Mouse (Mus musculus) limb, embryonic 13.5 days (tissue): ENCODE measurements at regions not wholly inside any gene's neighbourhood (a gene's known extent, or its start where the extent isn't known, plus 50 kb on each side); places are given as distances from the start of the nearest gene placed in this dataset.

ENCODE experiments used
- ATAC-seq: fragments of 200-750 bp; cut with Nextera tagmentation; 2 replicates; pipeline ENCODE4 v1.8.0; 2017; ENCODE audit warnings: low read depth, moderate number of reproducible peaks, moderate TSS enrichment; ENCODE audit not compliant: low FRiP score
- H3K27ac ChIP-seq: fragments of 300-500 bp; sonication (generic); 2 replicates; pipeline ENCODE4 v1.5.1; 2015; ENCODE audit warnings: inconsistent platforms, mild to moderate bottlenecking, moderate library complexity
- H3K27me3 ChIP-seq: fragments of 300-500 bp; sonication (generic); 2 replicates; pipeline ENCODE4 v1.6.1; 2015; ENCODE audit warnings: mild to moderate bottlenecking, inconsistent platforms
- H3K36me3 ChIP-seq: fragments of 300-500 bp; sonication (generic); 2 replicates; pipeline ENCODE4 v1.6.1; 2015; ENCODE audit warnings: inconsistent platforms, mild to moderate bottlenecking, moderate library complexity
- H3K4me1 ChIP-seq: fragments of 300-500 bp; sonication (generic); 2 replicates; pipeline ENCODE4 v1.6.1; 2015; ENCODE audit warnings: inconsistent platforms
- H3K4me2 ChIP-seq: fragments of 300-500 bp; sonication (generic); replicated peaks from 2 replicates; pipeline ENCODE4 v1.6.1; 2015; ENCODE audit warnings: inconsistent platforms, mild to moderate bottlenecking, moderate library complexity
- H3K4me3 ChIP-seq: fragments of 300-500 bp; sonication (generic); 2 replicates; pipeline ENCODE4 v1.5.1; 2015; ENCODE audit warnings: moderate library complexity, mild to moderate bottlenecking, inconsistent platforms
- H3K9ac ChIP-seq: fragments of 300-500 bp; sonication (generic); 2 replicates; pipeline ENCODE4 v1.6.1; 2015; ENCODE audit warnings: mild to moderate bottlenecking, inconsistent platforms
- H3K9me3 ChIP-seq: fragments of 300-500 bp; sonication (generic); 2 replicates; pipeline ENCODE4 v1.6.1; 2016; ENCODE audit warnings: inconsistent platforms
- WGBS: fragments of 180-500 bp; shearing (Covaris S2); methylation state at CpG from one replicate; pipeline ENCODE4 v1.1.7; 2015; 5-methylcytosine and 5-hydroxymethylcytosine counted together

DNA sequence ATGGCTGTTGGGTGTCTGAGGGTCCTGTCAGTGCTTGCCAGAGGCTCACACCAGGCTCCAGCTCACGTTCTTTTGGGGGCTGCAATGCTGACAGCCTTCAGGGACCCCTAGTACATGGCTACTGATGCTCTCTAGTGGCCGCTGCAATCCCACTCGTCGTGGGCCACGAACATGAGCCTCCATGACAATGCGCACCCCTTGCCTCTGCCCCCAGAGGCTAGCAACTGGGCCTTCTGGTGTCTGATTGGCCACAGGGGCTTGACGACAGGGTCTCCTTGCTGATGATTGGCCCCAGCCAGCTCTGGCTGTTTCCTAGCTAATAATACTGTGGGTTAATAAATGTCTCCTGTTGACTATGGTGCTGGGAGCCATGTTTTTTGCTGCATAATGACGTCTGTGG lies 61.1 kb downstream of the Rtl1 start:
- WGBS = 80% methylated on average over 8 of the region's 8 CpGs
- peaks cover 50% of the 10 kb centered on the region for H3K9me3 ChIP-seq
- no peak overlapping the region for H3K9ac ChIP-seq
- no peak for ATAC-seq
- peak overlapping the region; percentile 48; the same call in 1 of the 2 replicates for H3K27ac ChIP-seq
- no peaks in the 10 kb centered on the region for H3K27me3 ChIP-seq
- H3K4me2 ChIP-seq = 0 out of 2 replicates have a peak overlapping the region, but pooled peaks have one; percentile 58
- H3K4me1 ChIP-seq = peaks cover 18% of the 10 kb centered on the region
- H3K4me3 ChIP-seq = no peak overlapping the region
- H3K36me3 ChIP-seq = peaks cover 9% of the 10 kb centered on the region; the same call in 1 of the 2 replicates

- H3K9ac ChIP-seq = no peak overlapping the region
- 66% methylated on average over 3 of the region's 3 CpGs for WGBS
- peaks cover 18% of the 10 kb centered on the region for H3K4me1 ChIP-seq
- peak overlapping the region; percentile 48; the same call in 1 of the 2 replicates for H3K27ac ChIP-seq
- peaks cover 8% of the 10 kb centered on the region; the same call in 1 of the 2 replicates for H3K36me3 ChIP-seq
- H3K9me3 ChIP-seq = peaks cover 50% of the 10 kb centered on the region
- ATAC-seq = no peak
- H3K27me3 ChIP-seq = no peaks in the 10 kb centered on the region
- no peak overlapping the region for H3K4me2 ChIP-seq
- H3K4me3 ChIP-seq = no peak overlapping the region
These were observed 61.5 kb downstream of the Rtl1 start for GRCm38 (mm10) chr12:109538641-109539040.

DNA sequence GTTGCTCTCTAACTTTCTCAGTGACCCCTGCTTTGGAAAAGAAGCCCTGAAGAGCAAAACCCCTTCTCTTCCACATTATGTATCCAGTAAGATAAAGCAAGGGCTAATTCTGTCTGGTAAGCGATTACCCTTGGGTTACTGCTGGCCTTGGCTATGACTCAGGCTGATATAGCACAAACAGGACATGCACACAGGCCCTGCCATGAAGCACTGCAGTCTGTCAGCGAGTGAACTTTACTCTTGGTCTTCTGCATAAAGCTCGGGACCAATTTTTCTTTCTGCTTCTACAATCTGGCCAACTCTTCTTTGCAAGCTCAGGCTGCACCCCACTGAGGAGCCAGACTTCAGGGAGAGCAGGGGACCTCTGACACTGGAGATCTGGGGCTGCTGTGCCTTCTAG lies 63.6 kb downstream of the Rtl1 start:
- ATAC-seq = no peak
- Histone ChIP-seq H3K9ac (no peak overlapping the region), H3K36me3 (0 out of 2 replicates have a peak, but pooled peaks cover 7% of the 10 kb centered on the region), H3K27me3 (no peaks in the 10 kb centered on the region), H3K9me3 (peaks cover 34% of the 10 kb centered on the region), H3K4me2 (no peak overlapping the region), H3K27ac (peak overlapping the region; percentile 44; the same call in 1 of the 2 replicates), H3K4me3 (no peak overlapping the region), H3K4me1 (peaks cover 31% of the 10 kb centered on the region)
- WGBS = 89% methylated on average over 3 of the region's 3 CpGs

GRCm38 (mm10) chr12:109532392-109532791 lies 67.7 kb downstream of the Rtl1 start:
- WGBS = 32% methylated on average over 8 of the region's 8 CpGs
- Histone ChIP-seq H3K27me3 (no peaks in the 10 kb centered on the region), H3K27ac (peak overlapping the region; percentile 70; the same call in 1 of the 2 replicates), H3K9me3 (peaks cover 38% of the 10 kb centered on the region), H3K4me2 (no peak overlapping the region), H3K36me3 (no peaks in the 10 kb centered on the region), H3K9ac (no peak overlapping the region), H3K4me3 (no peak overlapping the region), H3K4me1 (peaks cover 33% of the 10 kb centered on the region)
- ATAC-seq = peak; percentile 28; the same call in 1 of the 2 replicates

- Histone ChIP-seq H3K36me3 (no peaks in the 10 kb centered on the region), H3K4me1 (peaks cover 33% of the 10 kb centered on the region), H3K4me3 (no peak overlapping the region), H3K9me3 (peaks cover 47% of the 10 kb centered on the region), H3K27me3 (no peaks in the 10 kb centered on the region), H3K27ac (peak overlapping the region; percentile 70; the same call in 1 of the 2 replicates), H3K9ac (no peak overlapping the region), H3K4me2 (no peak overlapping the region)
- ATAC-seq = no peak
- WGBS = 70% methylated on average over 8 of the region's 8 CpGs
These were observed 68.6 kb downstream of the Rtl1 start for GRCm38 (mm10) chr12:109531347-109532023.

DNA sequence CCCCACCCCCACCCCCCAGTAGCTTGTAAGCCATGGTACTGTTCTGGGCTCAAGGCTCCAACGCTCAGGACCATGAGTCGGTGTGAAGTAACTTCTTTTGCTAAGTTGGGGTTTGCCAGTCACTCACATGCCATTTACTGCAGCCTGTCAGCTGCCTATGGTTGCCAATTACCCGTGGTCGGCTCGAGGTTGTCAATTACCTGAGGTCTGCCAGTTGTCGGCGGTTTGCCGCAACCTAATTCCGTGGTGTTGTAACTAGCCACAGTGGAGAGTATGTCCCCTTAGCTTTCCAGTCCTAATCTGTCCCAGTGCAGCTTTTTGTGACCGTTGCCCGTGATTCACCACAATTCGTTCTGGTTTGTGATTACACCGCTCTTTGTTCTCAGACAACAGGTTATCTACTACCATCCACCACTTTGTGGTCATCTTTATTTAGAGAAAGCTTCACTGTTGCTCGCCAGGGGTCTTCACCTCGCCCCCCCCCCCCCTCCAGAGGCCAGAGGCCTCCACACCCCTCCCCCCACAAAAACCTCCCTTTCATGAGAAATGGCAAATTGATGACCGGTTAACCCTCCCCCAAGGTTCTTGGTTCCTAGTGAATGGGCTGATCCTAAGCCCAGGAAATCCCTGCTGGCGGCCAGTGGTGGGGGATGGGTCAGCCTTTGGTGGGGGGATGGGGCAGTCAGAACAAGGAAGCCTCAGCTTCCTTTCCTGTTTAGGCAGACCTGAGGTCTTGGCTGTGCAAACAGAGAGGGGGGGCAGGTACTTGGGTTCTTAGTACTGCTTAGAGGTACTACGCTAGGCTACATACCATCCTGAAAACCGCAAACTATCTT lies 69.7 kb downstream of the Rtl1 start:
- no peak overlapping the region for H3K27ac ChIP-seq
- no peak overlapping the region for H3K4me3 ChIP-seq
- 52% methylated on average over 19 of the region's 19 CpGs for WGBS
- H3K9ac ChIP-seq = no peak overlapping the region
- H3K27me3 ChIP-seq = no peaks in the 10 kb centered on the region
- H3K36me3 ChIP-seq = no peaks in the 10 kb centered on the region
- peaks cover 27% of the 10 kb centered on the region for H3K4me1 ChIP-seq
- no peak for ATAC-seq
- no peak overlapping the region for H3K4me2 ChIP-seq
- H3K9me3 ChIP-seq = peaks cover 58% of the 10 kb centered on the region

GRCm38 (mm10) chr12:109529501-109529900 lies 70.6 kb downstream of the Rtl1 start:
- H3K27ac ChIP-seq = no peak overlapping the region
- no peak for ATAC-seq
- no peak overlapping the region for H3K9ac ChIP-seq
- no peak overlapping the region for H3K4me2 ChIP-seq
- WGBS = 61% methylated on average over 6 of the region's 6 CpGs
- peaks cover 58% of the 10 kb centered on the region for H3K9me3 ChIP-seq
- no peaks in the 10 kb centered on the region for H3K27me3 ChIP-seq
- no peaks in the 10 kb centered on the region for H3K36me3 ChIP-seq
- no peak overlapping the region for H3K4me3 ChIP-seq
- peaks cover 19% of the 10 kb centered on the region for H3K4me1 ChIP-seq

- H3K36me3 ChIP-seq = no peaks in the 10 kb centered on the region
- ATAC-seq = no peak
- no peak overlapping the region for H3K9ac ChIP-seq
- 62% methylated on average over 5 of the region's 5 CpGs for WGBS
- no peaks in the 10 kb centered on the region for H3K27me3 ChIP-seq
- peak overlapping the region; percentile 60 for H3K4me2 ChIP-seq
- peaks cover 22% of the 10 kb centered on the region for H3K4me1 ChIP-seq
- H3K4me3 ChIP-seq = no peak overlapping the region
- H3K9me3 ChIP-seq = peaks cover 58% of the 10 kb centered on the region
- H3K27ac ChIP-seq = no peak overlapping the region
These were observed 71.2 kb downstream of the Rtl1 start for GRCm38 (mm10) chr12:109528966-109529365.

DNA sequence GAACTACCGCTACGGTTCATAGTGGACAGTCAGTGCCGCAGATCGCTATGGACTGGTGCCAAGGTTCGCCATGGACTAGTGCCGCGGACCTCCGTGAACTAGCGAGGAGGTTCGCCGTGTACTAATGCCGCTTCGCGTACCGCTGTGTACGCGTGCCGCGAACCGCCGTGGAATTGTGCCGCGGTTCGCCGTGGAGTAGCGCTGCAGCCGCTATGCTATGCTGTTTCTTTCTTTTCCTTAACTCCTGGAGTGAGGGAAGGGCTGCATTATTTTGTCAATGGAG lies 71.9 kb downstream of the Rtl1 start:
- no peaks in the 10 kb centered on the region for H3K27me3 ChIP-seq
- H3K9ac ChIP-seq = peak overlapping the region; percentile 13; the same call in 1 of the 2 replicates
- 51% methylated on average over 27 of the region's 27 CpGs for WGBS
- peaks cover 58% of the 10 kb centered on the region for H3K9me3 ChIP-seq
- H3K4me1 ChIP-seq = peaks cover 30% of the 10 kb centered on the region
- peak overlapping the region; percentile 60 for H3K4me2 ChIP-seq
- H3K36me3 ChIP-seq = no peaks in the 10 kb centered on the region
- peak overlapping the region; percentile 34 for H3K4me3 ChIP-seq
- ATAC-seq = no peak
- H3K27ac ChIP-seq = no peak overlapping the region

- no peak overlapping the region for H3K27ac ChIP-seq
- WGBS = 59% methylated on average over 29 of the region's 29 CpGs
- H3K27me3 ChIP-seq = no peaks in the 10 kb centered on the region
- H3K9me3 ChIP-seq = peaks cover 58% of the 10 kb centered on the region
- peak overlapping the region; percentile 34 for H3K4me3 ChIP-seq
- H3K4me2 ChIP-seq = peak overlapping the region; percentile 60
- peak; percentile 50; the same call in 1 of the 2 replicates for ATAC-seq
- H3K4me1 ChIP-seq = peaks cover 31% of the 10 kb centered on the region
- peak overlapping the region; percentile 13; the same call in 1 of the 2 replicates for H3K9ac ChIP-seq
- no peaks in the 10 kb centered on the region for H3K36me3 ChIP-seq
These were observed 72.5 kb downstream of the Rtl1 start for GRCm38 (mm10) chr12:109527414-109528262.

DNA sequence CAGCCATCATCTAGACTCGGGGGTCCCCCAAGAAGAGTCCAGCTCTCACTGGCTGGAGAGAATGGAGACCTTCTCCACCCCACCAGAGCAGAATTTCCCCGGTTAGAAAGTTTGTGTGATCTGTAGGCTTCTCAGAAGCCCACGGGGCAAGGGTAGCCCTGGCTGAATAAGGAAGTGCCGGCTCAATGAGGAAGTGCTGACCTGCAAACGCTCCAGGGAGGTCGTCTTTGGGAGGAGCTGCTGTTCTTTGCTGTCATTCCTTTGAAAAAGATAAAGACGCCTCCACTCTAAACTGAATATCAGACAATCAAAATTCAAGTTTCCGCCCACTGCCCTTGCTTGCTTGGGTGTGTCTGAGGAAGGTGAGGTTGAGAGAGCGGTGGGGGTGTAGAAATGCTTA lies 73.0 kb downstream of the Dlk1 start:
- Histone ChIP-seq H3K4me1 (peaks cover 22% of the 10 kb centered on the region), H3K27me3 (no peaks in the 10 kb centered on the region), H3K4me2 (no peak overlapping the region), H3K36me3 (no peaks in the 10 kb centered on the region), H3K9me3 (peaks cover 52% of the 10 kb centered on the region), H3K27ac (no peak overlapping the region), H3K4me3 (no peak overlapping the region), H3K9ac (no peak overlapping the region)
- 71% methylated on average over 9 of the region's 9 CpGs for WGBS
- ATAC-seq = no peak
